Mouse (Mus musculus): ENCODE results near the gene Fbxo22.

DNA sequence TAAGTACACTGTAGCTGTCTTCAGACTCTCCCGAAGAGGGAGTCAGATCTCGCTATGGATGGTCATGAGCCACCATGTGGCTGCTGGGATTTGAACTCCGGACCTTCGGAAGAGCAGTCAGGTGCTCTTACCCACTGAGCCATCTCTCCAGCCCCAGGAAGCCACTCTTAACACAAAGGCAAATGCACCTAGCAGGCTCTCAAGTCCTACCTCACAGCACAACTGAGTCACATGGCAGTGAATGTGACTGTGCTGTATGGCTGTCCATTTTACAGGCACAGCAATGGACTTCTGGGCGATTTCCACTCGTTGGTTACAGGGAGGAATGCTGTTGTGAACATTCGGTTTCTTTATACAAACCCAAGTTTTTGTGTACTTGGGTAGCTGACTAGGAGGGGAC lies 23.9 kb downstream of the Fbxo22 start:
- no peak for TF ChIP-seq POLR2A (IDR thresholded peaks at IDR 0.05; ENCODE audit: borderline replicate concordance, control insufficient read depth, low read depth, low read length)
- no peak for TF ChIP-seq CTCF (IDR thresholded peaks at IDR 0.05; ENCODE audit: control insufficient read depth, insufficient read depth, low read length)
